Mouse (Mus musculus): ENCODE measurements at regions not wholly inside any gene's neighbourhood (a gene's known extent, or its start where the extent isn't known, plus 50 kb on each side); places are given as distances from the start of the nearest gene placed in this dataset.

- intact Hi-C loops (cut with DNase I), result no loop called here
- no peak for DNase-seq
Measured at GRCm38 (mm10) chr6:117408971-117409783, 240.8 kb downstream of the Cxcl12 start.

- intact Hi-C loops (cut with DNase I), result loop anchor here (5.0 kb wide), 1 partner anchor 243 kb away; no protein-coding TSS in a partner anchor
- DNase-seq, result no peak
Measured at GRCm38 (mm10) chr6:117414926-117415325, 246.6 kb downstream of the Cxcl12 start.

GRCm38 (mm10) chr6:117415901-117416300 lies 247.6 kb downstream of the Cxcl12 start:
- intact Hi-C loops (cut with DNase I), result loop anchor here (5.0 kb wide), 1 partner anchor 244 kb away; no protein-coding TSS in a partner anchor

GRCm38 (mm10) chr6:117416461-117416860 lies 248.1 kb downstream of the Cxcl12 start:
- DNase-seq, result no peak
- intact Hi-C loops (cut with DNase I), result loop anchor here (5.0 kb wide), 1 partner anchor 244 kb away; no protein-coding TSS in a partner anchor

More at GRCm38 (mm10) chr6:117415901-117416300, 247.6 kb downstream of the Cxcl12 start:
- DNase-seq, result no peak

GRCm38 (mm10) chr6:117422846-117423573 lies 254.7 kb downstream of the Cxcl12 start:
- no peak for DNase-seq

GRCm38 (mm10) chr6:117426363-117426762 lies 258.0 kb downstream of the Cxcl12 start:
- intact Hi-C loops (cut with DNase I), result no loop called here
- no peak for DNase-seq

More at GRCm38 (mm10) chr6:117422846-117423573, 254.7 kb downstream of the Cxcl12 start:
- intact Hi-C loops (cut with DNase I), result no loop called here

GRCm38 (mm10) chr6:117427351-117428142 lies 259.2 kb downstream of the Cxcl12 start:
- peak; percentile 58 to 61 for DNase-seq
- intact Hi-C loops (cut with DNase I), result no loop called here

GRCm38 (mm10) chr6:117428441-117428840 lies 260.1 kb downstream of the Cxcl12 start:
- intact Hi-C loops (cut with DNase I), result no loop called here
- no peak for DNase-seq

- DNase-seq, result peak; percentile 32 to 62
- intact Hi-C loops (cut with DNase I), result no loop called here
Measured at GRCm38 (mm10) chr6:117430876-117431781, 262.8 kb downstream of the Cxcl12 start.

- no peak for DNase-seq
- intact Hi-C loops (cut with DNase I), result loop anchor here (5.0 kb wide), 1 partner anchor 265 kb away; no protein-coding TSS in a partner anchor
Measured at GRCm38 (mm10) chr6:117436851-117437250, 268.5 kb downstream of the Cxcl12 start.

- DNase-seq, result peak; percentile 83 to 86
- intact Hi-C loops (cut with DNase I), result loop anchor here (5.0 kb wide), 1 partner anchor 265 kb away; no protein-coding TSS in a partner anchor
Measured at GRCm38 (mm10) chr6:117437411-117438101, 269.2 kb downstream of the Cxcl12 start.

GRCm38 (mm10) chr6:117448652-117449051 lies 280.3 kb downstream of the Cxcl12 start:
- intact Hi-C loops (cut with DNase I), result no loop called here
- DNase-seq, result no peak

GRCm38 (mm10) chr6:117451001-117451400 lies 282.7 kb downstream of the Cxcl12 start:
- no peak for DNase-seq
- intact Hi-C loops (cut with DNase I), result no loop called here

GRCm38 (mm10) chr6:117460193-117460592 lies 291.9 kb downstream of the Cxcl12 start:
- intact Hi-C loops (cut with DNase I), result no loop called here
- no peak for DNase-seq

GRCm38 (mm10) chr6:117465165-117465564 lies 296.8 kb downstream of the Cxcl12 start:
- DNase-seq, result no peak
- intact Hi-C loops (cut with DNase I), result no loop called here

GRCm38 (mm10) chr6:117465606-117466174 lies 297.4 kb downstream of the Cxcl12 start:
- intact Hi-C loops (cut with DNase I), result no loop called here
- no peak for DNase-seq

- DNase-seq, result no peak
- intact Hi-C loops (cut with DNase I), result no loop called here
Measured at GRCm38 (mm10) chr6:117479376-117479775, 311.0 kb downstream of the Cxcl12 start.

- no peak for DNase-seq
- intact Hi-C loops (cut with DNase I), result no loop called here
Measured at GRCm38 (mm10) chr6:117480396-117480795, 312.1 kb downstream of the Cxcl12 start.

GRCm38 (mm10) chr6:117489161-117489560 lies 320.8 kb downstream of the Cxcl12 start:
- no peak for DNase-seq
- intact Hi-C loops (cut with DNase I), result no loop called here

Measured in heart, postnatal 10 days (tissue).